ENCODE assay signal across 13 mouse cellular contexts in genomic region chr11:20576046-20576635, GRCm38 (mm10). TPM values are rescaled to one million over a fixed set of nuclear protein-coding genes. Genes with fewer than 3 reads are reported as not detected.
DNase-seq lines count a peak whose midpoint lies in the region; ATAC-seq lines count a peak whose summit lies in the region.
"Had no signal": no experiment of that assay in that cellular context is flagged by ENCODE, and none has a peak within 500 bp of the region (broad histone marks: within the 10 kb centered on the region; RNA-seq: fewer than 3 reads in every experiment).

No protein-coding gene starts in this region.

- H3K4me3 ChIP-seq in kidney, embryonic 15.5 days (replicated peaks): no peak overlapping the region
- no peak overlapping the region for H3K4me3 ChIP-seq in embryonic facial prominence, embryonic 10.5 days
- no peak overlapping the region for H3K4me3 ChIP-seq in limb, embryonic 13.5 days
- no peak overlapping the region for H3K4me3 ChIP-seq in midbrain, embryonic 16.5 days (ENCODE audit: low read depth, low read length)
- H3K4me3 ChIP-seq: midbrain, embryonic 15.5 days had no signal

- ATAC-seq in CD4-positive, CD25-positive, alpha-beta regulatory T cell, adult 4 months: no peak
- peak; percentile 29; the same call in 1 of the 2 replicates for ATAC-seq in kidney, embryonic 15.5 days (replicated peaks; ENCODE audit: low FRiP score)
- ATAC-seq in limb, embryonic 13.5 days (ENCODE audit: low FRiP score, low read depth): peak; percentile 93
- ATAC-seq in midbrain, embryonic 16.5 days: no peak
- ATAC-seq: intestine, embryonic 16.5 days; liver, postnatal 0 days; midbrain, embryonic 15.5 days had no signal

- H3K27me3 ChIP-seq in kidney, embryonic 15.5 days: no peaks in the 10 kb centered on the region
- H3K27me3 ChIP-seq in embryonic facial prominence, embryonic 10.5 days (replicated peaks; ENCODE audit: low read depth, poor library complexity, severe bottlenecking): no peaks in the 10 kb centered on the region
- H3K27me3 ChIP-seq in limb, embryonic 13.5 days: no peaks in the 10 kb centered on the region
- no peaks in the 10 kb centered on the region for H3K27me3 ChIP-seq in midbrain, embryonic 16.5 days (ENCODE audit: control insufficient read depth, insufficient read depth, low read depth, low read length)
- H3K27me3 ChIP-seq: midbrain, embryonic 15.5 days had no signal

- 27% methylated on average over 8 of the region's 8 CpGs for WGBS in kidney, embryonic 15.5 days
- 40% methylated on average over 8 of the region's 8 CpGs for WGBS in embryonic facial prominence, embryonic 10.5 days
- WGBS in limb, embryonic 13.5 days: 14% methylated on average over 8 of the region's 8 CpGs
- WGBS in midbrain, embryonic 16.5 days: 69% methylated on average over 8 of the region's 8 CpGs

- no peak overlapping the region for H3K9ac ChIP-seq in kidney, embryonic 15.5 days
- no peak overlapping the region for H3K9ac ChIP-seq in limb, embryonic 13.5 days
- no peak overlapping the region for H3K9ac ChIP-seq in midbrain, embryonic 16.5 days (ENCODE audit: low read depth, low read length)
- H3K9ac ChIP-seq: liver, postnatal 0 days; midbrain, embryonic 15.5 days had no signal

- DNase-seq in CD4-positive, CD25-positive, alpha-beta regulatory T cell, adult 2 months (ENCODE audit: low read depth, low spot score): peak; percentile 5
- DNase-seq in kidney, postnatal 36 days: no peak
- peak; percentile 34 for DNase-seq in embryonic facial prominence, embryonic 10.5 days (ENCODE audit: low spot score)
- DNase-seq in left cerebral cortex, adult 9 months (ENCODE audit: low spot score in 2 of 2): no peak
- DNase-seq: adrenal gland, adult 2 months; liver, postnatal 0 days had no signal

- H3K4me2 ChIP-seq in kidney, embryonic 15.5 days: peak overlapping the region; percentile 5; the same call in 1 of the 2 replicates
- H3K4me2 ChIP-seq in limb, embryonic 13.5 days (replicated peaks): peak overlapping the region; percentile 21; the same call in 1 of the 2 replicates
- no peak overlapping the region for H3K4me2 ChIP-seq in midbrain, embryonic 16.5 days (ENCODE audit: low read length)
- H3K4me2 ChIP-seq: midbrain, embryonic 15.5 days had no signal

- H3K9me3 ChIP-seq in kidney, embryonic 15.5 days (replicated peaks): no peaks in the 10 kb centered on the region
- peaks cover 5% of the 10 kb centered on the region; the same call in 1 of the 2 replicates for H3K9me3 ChIP-seq in embryonic facial prominence, embryonic 10.5 days
- no peaks in the 10 kb centered on the region for H3K9me3 ChIP-seq in limb, embryonic 13.5 days
- H3K9me3 ChIP-seq in midbrain, embryonic 16.5 days (replicated peaks; ENCODE audit: control insufficient read depth, low read length, poor library complexity, severe bottlenecking): no peaks in the 10 kb centered on the region
- H3K9me3 ChIP-seq: midbrain, embryonic 15.5 days had no signal

- H3K4me1 ChIP-seq in kidney, embryonic 15.5 days: peaks cover 26% of the 10 kb centered on the region
- peaks cover 20% of the 10 kb centered on the region for H3K4me1 ChIP-seq in embryonic facial prominence, embryonic 10.5 days
- H3K4me1 ChIP-seq in limb, embryonic 13.5 days: peaks cover 28% of the 10 kb centered on the region
- H3K4me1 ChIP-seq in midbrain, embryonic 16.5 days (ENCODE audit: control insufficient read depth, insufficient read depth, low read length): no peaks in the 10 kb centered on the region
- H3K4me1 ChIP-seq: midbrain, embryonic 15.5 days had no signal

- H3K27ac ChIP-seq in kidney, embryonic 15.5 days: peak overlapping the region; percentile 59; the same call in 1 of the 2 replicates
- peak overlapping the region; percentile 66 for H3K27ac ChIP-seq in embryonic facial prominence, embryonic 10.5 days (replicated peaks)
- peak overlapping the region; percentile 75 for H3K27ac ChIP-seq in limb, embryonic 13.5 days
- H3K27ac ChIP-seq in midbrain, embryonic 16.5 days (ENCODE audit: low read length): no peak overlapping the region
- H3K27ac ChIP-seq: midbrain, embryonic 15.5 days; stomach, postnatal 0 days had no signal

- H3K36me3 ChIP-seq in kidney, embryonic 15.5 days: no peaks in the 10 kb centered on the region
- H3K36me3 ChIP-seq in embryonic facial prominence, embryonic 10.5 days (replicated peaks): no peaks in the 10 kb centered on the region; the same call in 1 of the 2 replicates
- no peaks in the 10 kb centered on the region for H3K36me3 ChIP-seq in limb, embryonic 13.5 days
- H3K36me3 ChIP-seq in midbrain, embryonic 16.5 days (ENCODE audit: control insufficient read depth, insufficient read depth, low read length): no peaks in the 10 kb centered on the region
- H3K36me3 ChIP-seq: midbrain, embryonic 15.5 days had no signal

RNA-seq across cellular contexts. Expression of gene Sertad2, which starts 33.1 kb away (rescaled TPM):
- polyA plus RNA-seq in CD4-positive, CD25-positive, alpha-beta regulatory T cell, adult 4 months (2017; shearing (Covaris generic)): 10 to 100 TPM; 18.5 TPM
- polyA plus RNA-seq in kidney, embryonic 15.5 days (2015; fragmentation: Nextera tagmentation; extraction: Ambion mirVana): 31.1 and 36.5 TPM in 2 replicates
- polyA plus RNA-seq in embryonic facial prominence, embryonic 10.5 days (2016; fragmentation: Nextera tagmentation; extraction: Ambion mirVana): 29.6 and 33.2 TPM in 2 replicates
- polyA plus RNA-seq in limb, embryonic 13.5 days (2015; fragmentation: Nextera tagmentation; extraction: Ambion mirVana): 50.9 and 55.0 TPM in 2 replicates
- 24.6 and 26.7 TPM in 2 replicates for polyA plus RNA-seq in midbrain, embryonic 16.5 days (2015; fragmentation: Nextera tagmentation; extraction: Ambion mirVana)

Comparison
In these comparisons a context has a peak if more than half of its experiments do, and no peak if none do; other contexts are left out.
1. DNase-seq: peak in CD4-positive, CD25-positive, alpha-beta regulatory T cell, adult 2 months (single experiment) and embryonic facial prominence, embryonic 10.5 days (single experiment); none in kidney, postnatal 36 days (0 of 2) and left cerebral cortex, adult 9 months (0 of 2).
2. ATAC-seq: peak in kidney, embryonic 15.5 days (single experiment) and limb, embryonic 13.5 days (single experiment); none in CD4-positive, CD25-positive, alpha-beta regulatory T cell, adult 4 months (single experiment) and midbrain, embryonic 16.5 days (single experiment).